Mouse (Mus musculus) mouse embryonic stem cell (cell line): ENCODE data around the gene Alpl.

Experiments used
- in situ Hi-C, 2 experiments: fragments of 300-500 bp; cut with MboI; formaldehyde crosslinking; loops; 1 replicate in 1 of 2; 3 replicates in 1 of 2; pipeline ENCODE4 v1.14.3; 2019 to 2020; ENCODE audit warnings: low sequenced_read_pairs in 2 of 2, low pct_unique_long_range_greater_than_20kb in 1 of 2, mixed read lengths in 1 of 2; ENCODE audit not compliant: unreplicated experiment in 1 of 2

Alpl gene

DNA sequence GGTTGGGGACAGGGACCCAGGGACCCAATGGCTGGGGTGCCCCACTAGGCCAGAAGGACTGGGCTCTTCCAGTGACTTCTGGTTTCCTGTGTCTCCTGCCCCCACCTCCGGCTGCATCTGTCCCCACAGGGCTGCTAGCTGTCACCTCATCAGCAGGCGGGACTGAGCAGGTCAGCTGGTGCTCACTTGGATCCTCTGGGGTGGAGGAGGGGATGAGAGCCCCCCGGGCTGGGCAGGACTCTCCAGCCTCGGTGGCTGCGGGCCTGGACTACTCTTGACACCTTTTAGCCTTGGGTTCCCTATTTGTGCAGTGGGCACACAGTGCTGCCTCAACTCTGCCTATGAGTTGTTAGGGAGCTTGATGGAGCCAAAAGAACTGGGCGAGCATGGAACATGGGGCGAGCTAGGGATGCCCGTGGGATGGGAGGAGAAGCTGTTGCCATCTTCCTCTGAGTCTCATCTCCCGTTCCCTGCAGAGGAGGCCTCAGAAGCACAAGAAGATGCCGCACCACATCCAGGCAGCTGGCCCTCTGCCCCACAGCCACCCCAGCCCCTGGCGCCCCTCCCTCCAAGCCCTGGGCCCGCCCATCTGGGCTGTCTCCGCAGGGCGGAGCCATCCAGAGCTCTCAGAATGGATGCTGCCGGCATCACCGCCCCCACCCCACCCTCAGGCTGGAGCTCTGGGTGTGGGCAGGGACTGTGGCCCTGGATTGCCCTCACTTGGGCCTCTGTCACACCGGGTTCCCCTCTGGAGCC lies 67.6 kb downstream of the Alpl start:
- in situ Hi-C loops, result loop anchor here in 1 of 2 experiments (10.0 kb wide), 1 partner anchor 54 kb away; no protein-coding TSS in a partner anchor

DNA sequence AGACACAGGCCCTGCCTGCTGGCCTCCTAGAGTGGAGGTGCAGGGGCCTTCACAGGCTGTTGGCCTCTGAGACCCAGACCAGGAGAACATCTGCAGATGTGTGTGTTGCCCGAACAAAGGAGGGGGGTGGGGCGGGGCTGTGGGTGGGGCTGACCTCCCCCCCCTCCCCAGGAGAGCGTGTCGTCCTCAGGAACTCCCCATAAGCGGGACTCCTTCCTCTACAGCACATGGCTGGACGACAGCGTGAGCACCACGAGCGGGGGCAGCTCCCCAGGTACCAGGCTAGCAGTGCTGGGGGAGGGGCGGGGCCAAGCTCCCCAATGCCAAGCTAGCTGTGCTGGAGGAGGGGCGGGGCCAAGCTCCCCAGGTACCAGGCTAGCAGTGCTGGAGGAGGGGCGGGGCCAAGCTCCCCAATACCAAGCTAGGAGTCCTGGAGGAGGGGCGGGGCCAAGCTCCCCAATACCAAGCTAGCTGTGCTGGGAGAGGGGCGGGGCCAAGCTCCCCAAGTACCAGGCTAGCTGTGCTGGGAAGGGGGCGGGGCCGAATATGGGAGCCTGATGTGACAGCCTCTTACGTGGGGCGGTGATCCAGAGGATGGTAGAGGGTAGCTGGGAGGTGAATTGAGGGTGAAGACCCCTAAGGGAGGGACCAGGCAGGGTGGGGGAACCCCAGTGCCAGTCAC lies 68.5 kb downstream of the Alpl start:
- in situ Hi-C loops, result loop anchor here in 1 of 2 experiments (10.0 kb wide), 1 partner anchor 53 kb away; no protein-coding TSS in a partner anchor

DNA sequence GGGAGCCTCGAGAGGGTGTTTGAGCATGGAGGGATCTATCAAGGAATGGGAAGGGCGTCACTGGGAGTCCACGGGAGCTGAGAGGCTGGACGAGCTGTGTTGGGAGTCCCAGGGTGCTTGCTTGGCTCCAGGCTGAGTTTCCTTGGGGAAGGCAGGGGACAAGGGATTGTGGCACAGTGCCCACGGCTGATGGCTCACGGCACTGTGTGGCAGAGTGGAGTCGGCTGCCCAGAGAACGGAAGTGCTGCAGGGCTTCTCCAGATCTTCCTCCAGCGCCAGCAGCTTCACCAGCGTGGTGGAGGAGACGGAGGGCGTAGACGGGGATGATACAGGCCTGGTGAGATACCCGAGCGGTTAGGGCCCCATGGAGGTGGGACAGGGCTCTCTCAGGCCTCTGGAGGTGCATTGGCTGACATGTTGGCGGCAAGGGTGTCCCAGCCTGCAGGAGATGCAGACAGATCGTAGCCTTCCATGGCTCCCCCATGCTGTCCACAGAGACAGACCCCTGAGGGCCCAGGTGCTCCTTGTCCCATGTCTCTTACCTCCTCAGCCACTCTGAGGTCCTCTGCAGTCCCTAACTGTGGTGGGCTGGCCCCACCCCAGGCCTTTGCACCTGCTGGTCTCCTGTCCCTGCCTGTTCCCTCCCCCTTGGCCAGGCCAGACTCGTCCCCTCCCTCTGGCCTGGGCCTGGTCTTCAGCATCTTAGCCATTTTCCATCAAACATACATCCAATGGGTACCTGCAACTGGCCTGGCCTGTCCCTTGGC lies 69.3 kb downstream of the Alpl start:
- in situ Hi-C loops, result loop anchor here in 1 of 2 experiments (10.0 kb wide), 1 partner anchor 52 kb away; no protein-coding TSS in a partner anchor

DNA sequence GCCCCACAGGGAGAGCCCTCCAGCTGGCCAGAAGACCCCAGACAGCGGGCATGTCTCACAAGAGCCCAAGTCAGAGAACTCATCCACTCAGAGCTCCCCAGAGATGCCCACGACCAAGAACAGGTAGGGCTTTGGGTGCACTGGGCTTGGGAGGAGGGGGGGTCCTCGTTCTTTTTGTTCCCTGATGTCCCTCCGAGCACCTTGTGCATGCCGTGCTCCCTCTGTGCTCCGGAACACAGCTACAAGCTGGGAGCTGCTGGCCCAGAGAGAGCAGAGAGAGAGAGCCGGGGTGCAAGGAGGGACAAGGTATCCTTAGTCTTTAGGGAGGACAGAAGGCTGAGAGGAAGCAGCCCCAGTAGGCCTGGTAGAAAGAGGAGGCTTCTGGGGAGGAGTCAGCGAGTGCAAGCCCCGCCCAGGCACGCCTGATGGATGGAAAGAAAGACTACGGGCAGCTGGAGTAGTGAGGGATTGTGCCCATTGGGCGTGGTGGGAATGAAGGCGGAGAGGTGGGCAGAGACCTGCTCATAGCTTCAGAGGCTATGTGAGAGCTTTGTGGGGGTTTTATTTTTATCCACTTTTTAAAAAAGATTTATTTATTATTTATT lies 70.5 kb downstream of the Alpl start:
- in situ Hi-C loops, result loop anchor here in 1 of 2 experiments (10.0 kb wide), 1 partner anchor 51 kb away; no protein-coding TSS in a partner anchor

DNA sequence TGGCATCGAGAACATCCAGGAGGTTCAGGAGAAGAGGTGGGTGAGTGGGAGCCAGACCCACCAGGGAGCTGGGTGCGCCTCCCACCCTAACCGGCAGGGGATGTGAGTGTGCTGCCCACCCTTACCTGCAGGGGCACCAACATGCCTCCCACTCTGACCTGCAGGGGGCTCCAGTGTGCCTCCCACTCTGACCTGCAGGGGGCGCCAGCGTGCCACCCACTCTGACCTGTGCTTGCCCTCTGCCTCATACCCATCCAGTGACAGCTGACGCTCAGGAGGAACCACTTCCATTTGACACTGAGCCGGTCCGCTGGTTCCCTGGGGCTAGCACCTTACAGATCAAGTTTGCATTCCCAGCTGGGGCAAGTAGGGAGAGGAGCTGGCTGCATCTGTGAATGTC lies 71.4 kb downstream of the Alpl start:
- in situ Hi-C loops, result loop anchor here in 1 of 2 experiments (10.0 to 25.0 kb wide), 2 partner anchors 50 to 213 kb away; no protein-coding TSS in a partner anchor

DNA sequence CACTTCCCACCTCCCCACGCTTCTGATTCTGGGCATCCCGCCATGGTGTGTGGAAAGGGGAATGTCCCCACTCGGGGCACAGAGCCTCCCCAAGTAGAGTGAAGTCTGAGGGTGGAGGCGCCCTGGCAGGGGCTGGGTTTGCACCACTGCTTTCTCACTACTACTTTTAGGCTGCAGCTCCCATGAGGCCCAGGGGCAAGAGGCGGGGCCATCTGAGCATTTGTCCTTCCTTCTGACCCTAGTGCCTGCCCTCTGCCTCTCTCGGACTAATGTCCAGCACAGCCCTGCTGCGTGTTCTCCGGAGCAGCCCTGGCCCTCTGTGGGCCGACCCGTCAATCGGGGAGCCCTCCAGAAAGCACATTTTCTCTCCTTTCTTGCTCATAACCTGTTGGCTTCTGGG lies 72.0 kb downstream of the Alpl start:
- in situ Hi-C loops, result loop anchor here in 1 of 2 experiments (10.0 to 25.0 kb wide), 2 partner anchors 49 to 213 kb away; no protein-coding TSS in a partner anchor

DNA sequence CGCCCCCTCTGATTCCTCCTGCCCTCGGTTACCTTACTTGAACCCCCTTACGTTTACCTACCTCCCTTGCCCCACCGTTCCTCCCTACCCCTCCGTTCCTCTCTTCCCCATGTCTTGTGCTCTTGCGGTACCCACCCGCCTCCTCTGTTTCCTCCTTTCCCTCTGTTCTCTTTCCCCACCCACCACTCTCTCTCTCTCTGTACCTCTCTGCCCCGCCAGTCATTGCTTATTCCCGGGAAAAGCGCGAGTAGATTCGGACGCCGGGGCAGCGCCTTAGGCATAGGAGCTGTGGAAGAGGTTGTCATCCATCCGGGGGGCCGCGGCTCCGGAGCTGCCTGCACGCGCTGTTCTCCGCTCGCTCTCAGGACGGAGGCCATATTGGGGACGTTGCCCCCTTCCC lies 72.7 kb downstream of the Alpl start:
- in situ Hi-C loops, result loop anchor here in 1 of 2 experiments (10.0 to 25.0 kb wide), 2 partner anchors 49 to 214 kb away; no protein-coding TSS in a partner anchor

DNA sequence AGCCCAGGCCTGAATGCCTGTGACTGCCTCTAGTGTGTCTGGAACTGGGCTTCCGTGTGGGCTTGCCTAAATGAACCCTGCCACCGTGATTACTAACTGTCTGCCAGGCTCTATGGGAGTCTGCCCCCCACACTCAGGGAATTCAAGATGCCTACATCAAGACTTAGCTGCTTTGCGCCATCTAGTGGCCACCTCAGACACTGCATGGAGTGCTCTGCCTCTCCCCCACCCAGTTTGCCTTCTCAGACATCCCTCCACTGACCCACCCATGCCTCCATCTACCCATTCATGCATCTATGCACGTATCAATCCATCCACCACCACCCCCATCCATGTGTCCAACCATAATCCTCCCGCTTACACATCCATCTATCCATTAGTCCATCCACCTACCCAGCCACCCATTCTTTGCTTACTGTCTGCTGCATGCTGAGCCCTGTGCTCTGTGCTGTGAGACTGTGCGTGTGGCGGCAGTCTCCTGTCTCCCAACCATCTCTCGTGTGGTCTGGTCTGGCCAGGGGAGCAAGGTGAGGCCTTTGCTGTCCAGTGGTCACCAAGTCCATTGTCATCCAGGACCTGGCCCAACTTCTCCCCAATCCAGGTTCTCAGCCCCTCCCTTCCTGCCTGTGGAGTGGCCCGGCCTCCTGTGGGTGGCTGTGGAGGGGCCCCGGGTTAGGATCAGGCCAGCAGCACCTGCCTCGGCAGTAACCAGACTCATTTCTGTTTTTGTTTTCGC lies 73.3 kb downstream of the Alpl start:
- in situ Hi-C loops, result loop anchor here in 1 of 2 experiments (10.0 to 25.0 kb wide), 2 partner anchors 48 to 214 kb away; no protein-coding TSS in a partner anchor

DNA sequence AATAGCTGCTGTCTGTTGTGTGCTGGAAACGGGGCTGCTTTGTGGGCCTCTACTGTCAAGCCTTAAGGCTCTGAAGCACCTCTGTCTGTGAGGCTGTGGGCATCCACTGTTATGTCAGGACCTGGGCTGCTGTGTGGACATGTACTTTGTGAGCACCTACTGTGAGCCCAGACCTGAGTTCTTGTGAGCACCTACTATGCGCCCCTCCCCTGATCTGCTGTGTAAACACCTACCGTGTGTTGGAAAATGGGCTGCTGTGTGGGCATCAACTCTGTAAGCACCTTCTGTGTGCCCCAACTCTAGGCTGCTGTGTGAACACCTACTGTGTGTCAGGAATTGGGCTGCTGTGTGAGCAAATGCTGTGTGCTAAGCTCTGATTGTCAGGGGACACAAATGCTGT lies 74.0 kb downstream of the Alpl start:
- in situ Hi-C loops, result loop anchor here in 1 of 2 experiments (10.0 to 25.0 kb wide), 2 partner anchors 47 to 215 kb away; no protein-coding TSS in a partner anchor

DNA sequence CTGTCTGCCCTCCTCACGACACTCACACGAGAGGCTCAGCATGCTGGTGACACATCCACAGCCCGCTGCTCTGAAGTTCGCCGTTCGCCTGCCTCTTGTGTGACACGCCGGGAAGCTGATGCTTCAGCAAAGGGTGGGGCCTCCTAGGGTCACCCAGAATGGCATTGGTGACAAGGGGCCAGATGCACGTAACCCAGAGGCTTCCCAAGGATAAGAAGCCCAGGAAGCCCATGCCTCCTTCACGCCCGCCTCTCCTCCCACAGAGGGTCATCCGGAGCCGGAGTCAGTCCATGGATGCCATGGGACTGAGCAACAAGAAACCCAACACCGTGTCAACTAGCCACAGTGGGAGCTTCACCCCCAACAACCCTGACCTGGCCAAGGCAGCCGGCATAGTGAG lies 74.6 kb downstream of the Alpl start:
- in situ Hi-C loops, result loop anchor here in 1 of 2 experiments (10.0 to 25.0 kb wide), 2 partner anchors 47 to 216 kb away; no protein-coding TSS in a partner anchor

DNA sequence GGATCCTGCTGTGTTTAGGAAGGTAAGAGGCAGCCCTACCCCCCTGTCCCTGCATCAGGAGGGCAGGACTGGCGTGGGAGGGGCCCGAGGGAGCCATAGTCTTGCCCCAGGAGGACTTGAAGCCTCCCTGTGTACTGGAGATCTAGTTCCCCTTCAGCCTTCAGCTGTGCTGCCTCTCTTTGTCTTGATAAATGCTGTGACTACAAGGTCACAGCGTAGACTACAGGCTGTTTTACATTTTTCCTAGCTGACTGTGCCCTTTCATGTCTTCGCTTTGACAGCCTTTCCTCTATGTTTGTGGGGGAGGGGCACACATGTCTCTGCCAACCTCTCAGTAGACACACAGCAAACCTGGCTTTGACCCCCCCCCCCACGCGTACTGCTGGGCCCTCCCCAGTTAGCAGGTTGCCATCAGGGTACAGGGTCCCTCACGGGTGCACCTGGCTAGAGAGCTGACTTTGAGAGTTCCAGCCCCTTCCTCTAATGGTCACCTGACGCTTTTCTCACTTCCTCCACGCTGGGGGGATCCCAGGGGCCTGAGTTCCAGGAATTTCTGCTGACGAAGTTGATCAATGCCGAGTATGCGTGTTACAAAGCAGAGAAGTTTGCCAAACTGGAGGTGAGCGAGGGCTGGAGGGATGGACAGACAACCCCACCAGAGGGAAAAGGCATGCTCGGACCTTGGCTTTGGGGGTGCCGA lies 76.7 kb downstream of the Alpl start:
- in situ Hi-C loops, result loop anchor here (5.0 to 25.0 kb wide), 3 partner anchors 42 to 218 kb away; no protein-coding TSS in a partner anchor

DNA sequence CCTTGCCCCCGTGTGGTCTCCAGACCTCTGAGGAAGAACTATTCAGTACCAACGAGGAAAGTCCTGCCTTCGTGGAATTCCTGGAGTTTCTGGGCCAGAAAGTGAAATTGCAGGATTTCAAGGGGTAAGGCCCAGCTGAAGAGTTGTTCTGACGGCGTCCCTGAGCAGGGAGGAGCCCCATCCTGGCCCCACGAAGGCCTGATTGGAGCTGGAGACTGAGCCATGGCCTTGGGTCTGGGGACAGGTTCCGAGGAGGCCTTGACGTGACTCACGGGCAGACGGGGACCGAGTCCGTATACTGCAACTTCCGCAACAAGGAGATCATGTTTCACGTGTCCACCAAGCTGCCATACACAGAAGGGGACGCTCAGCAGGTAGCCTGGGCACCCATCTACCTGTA lies 78.5 kb downstream of the Alpl start:
- in situ Hi-C loops, result loop anchor here (5.0 to 25.0 kb wide), 2 partner anchors 40 to 220 kb away; no protein-coding TSS in a partner anchor

DNA sequence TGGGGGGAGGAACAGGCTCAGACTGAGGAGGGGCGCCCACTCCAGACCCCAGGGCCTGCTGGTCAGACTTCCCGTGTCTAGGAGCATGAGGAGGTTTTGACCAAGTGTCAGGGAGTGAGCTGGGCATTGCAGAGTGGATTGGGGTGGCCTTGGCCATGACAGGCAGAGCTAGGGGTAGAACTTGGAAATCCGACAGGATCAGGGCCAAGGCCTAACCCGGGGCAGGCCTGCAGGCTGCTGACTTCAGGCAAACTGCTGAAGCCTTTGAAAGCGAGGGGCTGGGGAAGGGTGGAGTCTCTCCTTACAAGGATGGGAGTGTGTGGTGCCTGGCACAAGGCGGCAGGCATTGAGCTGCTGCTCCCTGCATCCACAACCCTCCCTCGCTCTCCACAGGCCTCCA lies 79.2 kb downstream of the Alpl start:
- in situ Hi-C loops, result loop anchor here (5.0 to 25.0 kb wide), 2 partner anchors 40 to 220 kb away; no protein-coding TSS in a partner anchor

DNA sequence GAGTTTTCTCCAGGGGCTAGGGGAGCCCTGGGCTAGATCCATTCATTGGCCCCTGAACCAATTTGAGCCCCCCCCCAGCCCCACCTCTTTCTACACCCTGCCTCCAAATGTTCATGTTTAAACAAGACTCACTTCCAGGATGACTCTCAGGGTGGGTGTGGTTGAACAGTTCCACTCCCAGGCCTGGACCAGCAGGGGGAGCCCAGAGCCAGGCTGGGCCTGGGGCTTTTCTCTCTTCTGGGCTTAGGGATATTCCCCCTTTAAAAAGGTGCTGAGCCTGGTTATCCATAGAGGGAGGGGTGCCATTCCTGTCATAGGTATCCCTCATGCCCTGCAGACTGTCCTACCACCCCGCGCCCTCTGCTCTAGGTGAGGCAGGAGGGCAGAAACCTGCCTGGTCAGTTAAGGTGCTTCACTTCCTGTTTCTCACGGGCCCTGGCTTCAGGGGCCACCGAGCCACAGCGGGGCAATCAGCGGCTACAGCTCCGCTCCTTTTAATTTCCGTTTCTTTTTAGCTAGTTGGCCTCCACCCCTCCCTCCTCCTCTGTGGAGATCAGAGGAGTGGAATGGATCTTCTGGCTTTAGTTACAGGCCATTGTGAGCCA lies 82.1 kb downstream of the Alpl start:
- in situ Hi-C loops, result loop anchor here in 1 of 2 experiments (25.0 kb wide), 1 partner anchor 223 kb away; no protein-coding TSS in a partner anchor

DNA sequence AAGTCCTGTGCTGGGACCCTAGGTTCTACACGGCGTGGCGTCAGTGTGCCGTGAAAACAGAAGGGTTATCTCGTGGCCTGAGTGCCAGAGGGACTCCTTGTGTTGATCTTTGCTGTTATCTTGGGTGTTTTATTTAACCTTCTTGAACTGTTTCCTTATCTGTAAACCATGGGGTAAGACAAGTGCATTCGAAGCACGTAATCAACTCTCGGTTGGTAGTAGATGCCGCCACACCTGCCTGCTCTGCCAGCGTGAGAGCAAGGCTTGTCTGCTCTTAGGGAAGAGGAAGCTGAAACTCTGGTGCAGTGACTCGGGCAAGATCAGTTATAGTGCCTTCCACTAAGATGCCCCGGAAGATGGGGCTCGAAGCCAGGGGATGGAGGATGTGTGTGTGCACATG lies 83.2 kb downstream of the Alpl start:
- in situ Hi-C loops, result loop anchor here in 1 of 2 experiments (25.0 kb wide), 1 partner anchor 224 kb away; no protein-coding TSS in a partner anchor
